Mouse (Mus musculus) cerebellum, adult 2 months (tissue): ENCODE results near the gene Gm4922. TPM values are rescaled to one million over a fixed set of nuclear protein-coding genes. Genes with fewer than 3 reads are reported as not detected.
A peak's percentile ranks its signal among the peaks of the same experiment; 100 is the strongest.

Experiments
- DNase-seq, 2 experiments: peaks; one replicate each; pipeline ENCODE4 v3.0.0; 2021
- H3K27ac ChIP-seq: fragments of 200-500 bp; 2 replicates; pipeline ENCODE4 v1.5.1; 2012; ENCODE audit warnings: low read length, control low read depth, inconsistent platforms; ENCODE audit not compliant: insufficient read depth
- H3K27me3 ChIP-seq: fragments of 200-500 bp; 2 replicates; pipeline ENCODE4 v1.6.1; 2012; ENCODE audit warnings: inconsistent platforms, mild to moderate bottlenecking, low read length, moderate library complexity; ENCODE audit not compliant: control insufficient read depth, insufficient read depth
- H3K4me1 ChIP-seq: fragments of 200-500 bp; 2 replicates; pipeline ENCODE4 v1.6.1; 2011; ENCODE audit warnings: low read length; ENCODE audit not compliant: control insufficient read depth, insufficient read depth
- H3K4me3 ChIP-seq: fragments of 200-500 bp; replicated peaks from 2 replicates; pipeline ENCODE3; 2011; ENCODE audit warnings: mild to moderate bottlenecking, low read depth, low read length, control low read depth; ENCODE audit not compliant: insufficient read depth
- CTCF ChIP-seq: fragments of 200-500 bp; IDR thresholded peaks from 2 replicates; pipeline ENCODE4 v1.5.1; 2011; ENCODE audit warnings: low read depth, mild to moderate bottlenecking, control low read depth, low read length, moderate library complexity, borderline replicate concordance; ENCODE audit not compliant: insufficient read depth
- POLR2A ChIP-seq: fragments of 200-500 bp; IDR thresholded peaks from 2 replicates; pipeline ENCODE4 v1.6.1; 2011; ENCODE audit warnings: low read length, control low read depth, borderline replicate concordance; ENCODE audit not compliant: insufficient read depth
- WGBS: fragments of 180-500 bp; shearing (Covaris S2); methylation state at CpG from one replicate; pipeline ENCODE4 v1.1.7; 2018; 5-methylcytosine and 5-hydroxymethylcytosine counted together
- polyA plus RNA-seq: library from polyadenylated mRNA; depleted of rRNA; stranded (reverse); fragments of >200 nt; gene quantifications from 2 replicates; pipeline ENCODE4 v1.2.3, GENCODE M21; 2012; rRNA removed

Gm4922 gene
- polyA plus RNA-seq: not detected in 2 replicates

DNA sequence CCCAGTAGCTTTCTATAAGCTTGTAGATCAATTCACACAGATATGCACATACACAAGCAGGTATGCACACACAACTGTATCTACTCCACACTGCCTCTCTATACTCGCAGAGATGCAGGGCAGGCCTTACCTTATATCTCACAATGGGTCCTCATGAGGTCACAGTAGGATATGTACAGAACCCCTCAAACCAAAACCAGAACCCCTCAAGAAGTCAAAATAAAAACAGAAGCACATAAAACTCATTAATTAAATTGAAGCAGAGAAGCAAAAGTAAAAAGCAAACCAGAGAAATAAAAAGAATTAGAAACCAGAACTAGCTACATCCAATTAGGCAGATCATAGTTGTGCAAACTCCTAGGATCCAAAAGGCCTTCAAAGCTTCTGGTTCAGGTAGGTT lies at the start of gene Gm4922:
Gene Gm4922, minus strand, starts transcription at position 101 of the 400 bp plus-strand sequence.
- TF ChIP-seq POLR2A (no peak), CTCF (no peak)
- H3K27me3 ChIP-seq: no peaks in the 10 kb centered on the region
- H3K4me1 ChIP-seq: no peaks in the 10 kb centered on the region
- H3K4me3 ChIP-seq: no peak within 1 kb of the TSS
- no peak for DNase-seq
- 93% methylated on average over 1 of the region's 1 CpGs for WGBS
- H3K27ac ChIP-seq: no peak within 1 kb of the TSS

GRCm38 (mm10) chr10:18835684-18836479 lies 49.3 kb upstream of the Gm4922 start:
- no peak overlapping the region for H3K4me3 ChIP-seq
- H3K27me3 ChIP-seq: no peaks in the 10 kb centered on the region
- H3K4me1 ChIP-seq: no peaks in the 10 kb centered on the region
- 60% methylated on average over 6 of the region's 6 CpGs for WGBS
- peak; percentile 16 to 24 for DNase-seq
- no peak overlapping the region for H3K27ac ChIP-seq
- TF ChIP-seq CTCF: peak; percentile 35; the same call in 1 of the 2 replicates
- no peak for TF ChIP-seq POLR2A

GRCm38 (mm10) chr10:18834389-18834788 lies 47.8 kb upstream of the Gm4922 start:
- Histone ChIP-seq H3K4me1 (no peaks in the 10 kb centered on the region), H3K4me3 (no peak overlapping the region), H3K27me3 (no peaks in the 10 kb centered on the region), H3K27ac (no peak overlapping the region)
- no peak for DNase-seq
- WGBS: 67% methylated on average over 2 of the region's 2 CpGs
- no peak for TF ChIP-seq POLR2A
- TF ChIP-seq CTCF: no peak

GRCm38 (mm10) chr10:18831823-18832222 lies 45.2 kb upstream of the Gm4922 start:
- no peak for TF ChIP-seq CTCF
- no peak for TF ChIP-seq POLR2A
- H3K27ac ChIP-seq: no peak overlapping the region
- no peak overlapping the region for H3K4me3 ChIP-seq
- no peaks in the 10 kb centered on the region; the same call in 1 of the 2 replicates for H3K4me1 ChIP-seq
- WGBS: 65% methylated on average over 7 of the region's 7 CpGs
- H3K27me3 ChIP-seq: no peaks in the 10 kb centered on the region
- no peak for DNase-seq

GRCm38 (mm10) chr10:18830359-18830758 lies 43.8 kb upstream of the Gm4922 start:
- Histone ChIP-seq H3K27ac (no peak overlapping the region), H3K27me3 (no peaks in the 10 kb centered on the region), H3K4me1 (no peaks in the 10 kb centered on the region; the same call in 1 of the 2 replicates), H3K4me3 (no peak overlapping the region)
- DNase-seq: no peak
- WGBS: 87% methylated on average over 4 of the region's 4 CpGs
- no peak for TF ChIP-seq POLR2A
- no peak for TF ChIP-seq CTCF

- no peaks in the 10 kb centered on the region for H3K27me3 ChIP-seq
- no peak for TF ChIP-seq POLR2A
- no peak for TF ChIP-seq CTCF
- WGBS: 17% methylated on average over 2 of the region's 2 CpGs
- no peak overlapping the region for H3K4me3 ChIP-seq
- DNase-seq: peak in 1 of 2 experiments; percentile 21
- H3K4me1 ChIP-seq: no peaks in the 10 kb centered on the region; the same call in 1 of the 2 replicates
- no peak overlapping the region for H3K27ac ChIP-seq
These were observed 41.3 kb upstream of the Gm4922 start for GRCm38 (mm10) chr10:18827936-18828335.

DNA sequence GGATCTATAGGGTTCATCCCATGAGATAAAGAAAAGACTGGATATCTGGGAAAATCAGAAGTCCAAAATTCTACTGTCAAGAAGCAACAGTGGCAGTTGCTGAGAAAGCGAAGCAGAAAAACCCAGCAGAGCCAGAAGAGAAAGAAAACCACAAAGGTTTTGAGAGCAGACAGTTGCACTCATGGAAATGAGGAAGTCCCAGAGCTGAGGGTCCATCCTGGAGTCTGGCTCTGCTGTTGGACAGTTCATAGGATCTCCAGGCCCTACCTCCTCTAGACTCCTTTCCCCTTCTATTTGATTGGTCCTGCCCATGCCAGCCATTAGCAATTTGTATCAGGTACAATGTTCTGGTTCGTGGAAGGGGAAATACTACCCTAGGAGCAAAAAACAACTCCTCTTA lies 39.5 kb upstream of the Gm4922 start:
- no peak for DNase-seq
- WGBS: 85% methylated on average over 2 of the region's 2 CpGs
- H3K4me1 ChIP-seq: no peaks in the 10 kb centered on the region; the same call in 1 of the 2 replicates
- no peak overlapping the region for H3K4me3 ChIP-seq
- no peak overlapping the region for H3K27ac ChIP-seq
- TF ChIP-seq POLR2A: no peak
- TF ChIP-seq CTCF: no peak
- H3K27me3 ChIP-seq: no peaks in the 10 kb centered on the region

GRCm38 (mm10) chr10:18825143-18825542 lies 38.5 kb upstream of the Gm4922 start:
- no peak overlapping the region for H3K4me3 ChIP-seq
- DNase-seq: no peak
- no peak overlapping the region for H3K27ac ChIP-seq
- no peak for TF ChIP-seq POLR2A
- H3K27me3 ChIP-seq: no peaks in the 10 kb centered on the region
- no peaks in the 10 kb centered on the region; the same call in 1 of the 2 replicates for H3K4me1 ChIP-seq

DNA sequence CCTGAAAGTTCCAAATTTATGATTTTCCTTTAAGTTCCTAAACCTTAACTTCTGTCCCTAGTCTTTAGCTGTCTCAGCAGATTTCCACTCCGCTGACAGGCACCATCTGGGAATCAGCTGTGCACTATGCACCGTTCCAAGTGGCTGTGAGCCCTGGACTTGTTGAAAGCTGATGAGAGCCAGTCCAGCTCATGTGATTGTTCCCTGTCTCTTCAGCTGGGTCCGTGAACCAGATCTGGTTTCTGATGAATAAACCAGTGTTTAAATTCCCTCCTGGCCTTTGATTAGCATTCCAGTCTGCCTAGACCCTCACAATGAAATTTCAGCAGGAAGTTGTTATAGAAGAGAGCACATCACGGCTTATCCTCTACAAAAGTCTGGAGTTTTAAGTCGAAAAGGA lies 30.0 kb upstream of the Gm4922 start:
- peak in 1 of 2 experiments; percentile 58 for DNase-seq
- H3K27me3 ChIP-seq: no peaks in the 10 kb centered on the region
- H3K27ac ChIP-seq: no peak overlapping the region
- H3K4me1 ChIP-seq: no peaks in the 10 kb centered on the region
- no peak overlapping the region for H3K4me3 ChIP-seq
- 31% methylated on average over 5 of the region's 5 CpGs for WGBS
- TF ChIP-seq POLR2A (no peak), CTCF (no peak)
